Mouse (Mus musculus): Measurements from ENCODE around the gene Pde10a. TPM values are rescaled to one million over a fixed set of nuclear protein-coding genes. Genes with fewer than 3 reads are reported as not detected.

Gene Pde10a
- polyA plus RNA-seq, 1 experiment, result 26.2 TPM

GRCm38 (mm10) chr17:8573542-8574260, 48.5 kb downstream of the Pde10a start:
- no peak overlapping the region for H3K4me3 ChIP-seq (ENCODE audit: control insufficient read depth, low read depth, low read length)
- H3K4me1 ChIP-seq (ENCODE audit: control insufficient read depth, insufficient read depth, low read length), result no peaks in the 10 kb centered on the region
- no peaks in the 10 kb centered on the region for H3K36me3 ChIP-seq (ENCODE audit: control insufficient read depth, insufficient read depth, low read length)
- no peak overlapping the region for H3K27ac ChIP-seq (ENCODE audit: control insufficient read depth, insufficient read depth, low read depth, low read length)
- no peaks in the 10 kb centered on the region for H3K27me3 ChIP-seq (ENCODE audit: control insufficient read depth, insufficient read depth, low read length)
- TF ChIP-seq POLR2A (IDR thresholded peaks at IDR 0.05; ENCODE audit: control insufficient read depth, low read depth, low read length) (no peak), CTCF (IDR thresholded peaks at IDR 0.05; ENCODE audit: control insufficient read depth, insufficient read depth, insufficient replicate concordance, low read depth, low read length) (no peak)

GRCm38 (mm10) chr17:8580360-8580759, 55.2 kb downstream of the Pde10a start:
- H3K4me3 ChIP-seq (ENCODE audit: control insufficient read depth, low read depth, low read length), result no peak overlapping the region
- no peak overlapping the region for H3K27ac ChIP-seq (ENCODE audit: control insufficient read depth, insufficient read depth, low read depth, low read length)
- H3K4me1 ChIP-seq (ENCODE audit: control insufficient read depth, insufficient read depth, low read length), result no peaks in the 10 kb centered on the region
- no peaks in the 10 kb centered on the region for H3K27me3 ChIP-seq (ENCODE audit: control insufficient read depth, insufficient read depth, low read length)
- H3K36me3 ChIP-seq (ENCODE audit: control insufficient read depth, insufficient read depth, low read length), result no peaks in the 10 kb centered on the region
- TF ChIP-seq CTCF (IDR thresholded peaks at IDR 0.05; ENCODE audit: control insufficient read depth, insufficient read depth, insufficient replicate concordance, low read depth, low read length) (no peak), POLR2A (IDR thresholded peaks at IDR 0.05; ENCODE audit: control insufficient read depth, low read depth, low read length) (no peak)

- no peak for TF ChIP-seq CTCF (IDR thresholded peaks at IDR 0.05; ENCODE audit: control insufficient read depth, insufficient read depth, insufficient replicate concordance, low read depth, low read length)
- TF ChIP-seq POLR2A (IDR thresholded peaks at IDR 0.05; ENCODE audit: control insufficient read depth, low read depth, low read length), result no peak
- no peaks in the 10 kb centered on the region for H3K27me3 ChIP-seq (ENCODE audit: control insufficient read depth, insufficient read depth, low read length)
- H3K4me1 ChIP-seq (ENCODE audit: control insufficient read depth, insufficient read depth, low read length), result no peaks in the 10 kb centered on the region
Observed at GRCm38 (mm10) chr17:8581579-8581978, 56.4 kb downstream of the Pde10a start.

GRCm38 (mm10) chr17:8592427-8593277, 67.5 kb downstream of the Pde10a start:
- H3K27me3 ChIP-seq (ENCODE audit: control insufficient read depth, insufficient read depth, low read length), result no peaks in the 10 kb centered on the region
- H3K36me3 ChIP-seq (ENCODE audit: control insufficient read depth, insufficient read depth, low read length), result no peaks in the 10 kb centered on the region
- no peak overlapping the region for H3K27ac ChIP-seq (ENCODE audit: control insufficient read depth, insufficient read depth, low read depth, low read length)
- no peak for TF ChIP-seq POLR2A (IDR thresholded peaks at IDR 0.05; ENCODE audit: control insufficient read depth, low read depth, low read length)
- peak; percentile 77; the same call in 1 of the 2 replicates for TF ChIP-seq CTCF (IDR thresholded peaks at IDR 0.05; ENCODE audit: control insufficient read depth, insufficient read depth, insufficient replicate concordance, low read depth, low read length)
- peak overlapping the region; percentile 48 for H3K4me3 ChIP-seq (ENCODE audit: control insufficient read depth, low read depth, low read length)
- H3K4me1 ChIP-seq (ENCODE audit: control insufficient read depth, insufficient read depth, low read length), result peaks cover 4% of the 10 kb centered on the region

More at GRCm38 (mm10) chr17:8581579-8581978, 56.4 kb downstream of the Pde10a start:
- H3K27ac ChIP-seq (ENCODE audit: control insufficient read depth, insufficient read depth, low read depth, low read length), result no peak overlapping the region
- no peak overlapping the region for H3K4me3 ChIP-seq (ENCODE audit: control insufficient read depth, low read depth, low read length)
- no peaks in the 10 kb centered on the region for H3K36me3 ChIP-seq (ENCODE audit: control insufficient read depth, insufficient read depth, low read length)

DNA sequence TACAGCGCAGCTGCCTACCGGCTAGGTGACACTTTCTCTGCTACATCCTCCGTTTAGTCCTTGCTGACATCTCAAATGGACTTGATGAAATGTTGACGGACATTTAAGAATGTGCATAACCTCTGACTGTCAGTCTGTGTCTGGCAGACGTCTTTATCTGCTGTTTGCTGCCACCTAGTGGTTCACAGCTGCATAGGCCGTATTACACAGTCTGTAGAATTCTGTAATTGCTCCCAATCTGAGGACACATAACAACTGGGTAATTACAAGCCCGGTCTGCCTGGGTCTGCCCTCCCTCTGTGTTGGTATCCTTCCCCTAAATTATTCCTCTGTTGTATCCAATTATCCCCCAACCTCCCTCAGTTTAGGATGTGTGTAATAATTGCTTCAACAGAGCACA, 72.6 kb downstream of the Pde10a start:
- Histone ChIP-seq H3K4me1 (ENCODE audit: control insufficient read depth, insufficient read depth, low read length) (peaks cover 4% of the 10 kb centered on the region), H3K4me3 (ENCODE audit: control insufficient read depth, low read depth, low read length) (no peak overlapping the region), H3K36me3 (ENCODE audit: control insufficient read depth, insufficient read depth, low read length) (no peaks in the 10 kb centered on the region), H3K27me3 (ENCODE audit: control insufficient read depth, insufficient read depth, low read length) (no peaks in the 10 kb centered on the region), H3K27ac (ENCODE audit: control insufficient read depth, insufficient read depth, low read depth, low read length) (no peak overlapping the region)
- TF ChIP-seq CTCF (IDR thresholded peaks at IDR 0.05; ENCODE audit: control insufficient read depth, insufficient read depth, insufficient replicate concordance, low read depth, low read length) (peak; percentile 24; the same call in 1 of the 2 replicates), POLR2A (IDR thresholded peaks at IDR 0.05; ENCODE audit: control insufficient read depth, low read depth, low read length) (no peak)

DNA sequence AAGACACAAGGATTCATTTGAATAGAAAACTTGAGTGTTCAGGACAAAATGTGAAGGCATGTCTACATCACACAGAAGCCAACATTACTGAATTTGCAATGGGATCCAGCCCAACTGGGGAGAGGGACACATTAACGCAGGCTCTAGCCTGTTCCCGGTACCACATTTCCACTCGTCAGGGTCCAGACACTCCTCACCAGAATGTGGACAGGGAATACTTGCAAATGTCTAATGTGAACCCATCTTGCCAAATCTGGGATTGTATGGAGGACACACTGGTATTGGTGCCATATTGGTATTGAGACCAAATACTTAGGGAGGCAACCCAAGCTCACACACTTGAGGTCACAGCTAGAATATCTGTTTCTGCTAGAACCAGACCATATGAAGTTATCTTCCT, 77.8 kb downstream of the Pde10a start:
- no peaks in the 10 kb centered on the region for H3K27me3 ChIP-seq (ENCODE audit: control insufficient read depth, insufficient read depth, low read length)
- TF ChIP-seq CTCF (IDR thresholded peaks at IDR 0.05; ENCODE audit: control insufficient read depth, insufficient read depth, insufficient replicate concordance, low read depth, low read length) (no peak), POLR2A (IDR thresholded peaks at IDR 0.05; ENCODE audit: control insufficient read depth, low read depth, low read length) (no peak)
- H3K27ac ChIP-seq (ENCODE audit: control insufficient read depth, insufficient read depth, low read depth, low read length), result no peak overlapping the region
- H3K4me3 ChIP-seq (ENCODE audit: control insufficient read depth, low read depth, low read length), result no peak overlapping the region
- H3K36me3 ChIP-seq (ENCODE audit: control insufficient read depth, insufficient read depth, low read length), result no peaks in the 10 kb centered on the region
- H3K4me1 ChIP-seq (ENCODE audit: control insufficient read depth, insufficient read depth, low read length), result no peaks in the 10 kb centered on the region

DNA sequence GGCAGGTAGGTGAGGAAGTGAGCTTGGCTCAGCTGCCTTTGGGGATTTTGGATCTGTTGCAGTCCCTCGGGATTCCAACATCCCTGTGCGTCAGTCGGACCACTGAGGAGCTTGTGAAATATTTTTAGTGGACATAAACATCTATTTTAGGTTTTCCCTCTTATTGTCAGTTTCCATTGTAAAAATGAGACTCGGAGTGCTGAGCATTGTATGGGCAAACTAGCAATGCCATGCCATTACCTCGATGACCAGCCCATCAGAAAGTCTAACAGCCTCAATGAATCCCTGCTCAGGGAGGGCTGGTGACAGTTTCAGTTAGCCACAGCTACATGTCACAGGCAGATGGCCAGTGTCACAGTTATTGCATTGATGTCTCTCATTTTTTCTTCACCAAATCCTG, 80.7 kb downstream of the Pde10a start:
- no peaks in the 10 kb centered on the region for H3K36me3 ChIP-seq (ENCODE audit: control insufficient read depth, insufficient read depth, low read length)
- H3K4me3 ChIP-seq (ENCODE audit: control insufficient read depth, low read depth, low read length), result no peak overlapping the region
- no peaks in the 10 kb centered on the region for H3K4me1 ChIP-seq (ENCODE audit: control insufficient read depth, insufficient read depth, low read length)
- H3K27ac ChIP-seq (ENCODE audit: control insufficient read depth, insufficient read depth, low read depth, low read length), result no peak overlapping the region
- TF ChIP-seq POLR2A (IDR thresholded peaks at IDR 0.05; ENCODE audit: control insufficient read depth, low read depth, low read length) (no peak), CTCF (IDR thresholded peaks at IDR 0.05; ENCODE audit: control insufficient read depth, insufficient read depth, insufficient replicate concordance, low read depth, low read length) (no peak)
- no peaks in the 10 kb centered on the region for H3K27me3 ChIP-seq (ENCODE audit: control insufficient read depth, insufficient read depth, low read length)
